Mouse (Mus musculus): ENCODE data around the gene Sbf2.

GRCm38 (mm10) chr7:110313392-110314055, 301.2 kb downstream of the Sbf2 start:
- TF ChIP-seq POLR2A (IDR thresholded peaks at IDR 0.05; ENCODE audit: extremely low read depth, insufficient read depth, low read length) (no peak), CTCF (IDR thresholded peaks at IDR 0.05; ENCODE audit: low read depth, low read length) (no peak)

Measured in liver, adult 2 months (tissue).